Mouse (Mus musculus) heart, postnatal 10 days (tissue): ENCODE data around the gene Sprr2j-ps. TPM values are rescaled to one million over a fixed set of nuclear protein-coding genes. Genes with fewer than 3 reads are reported as not detected.
A peak's percentile ranks its signal among the peaks of the same experiment; 100 is the strongest.

Source experiments
- DNase-seq, 2 experiments: peaks; one replicate each; pipeline ENCODE4 v3.0.0; 2021
- intact Hi-C: fragments of 180-260 bp; cut with DNase I; formaldehyde crosslinking; loops from one replicate; pipeline ENCODE4 v1.15.1; 2025
- total RNA-seq, 2 experiments: library from RNA; stranded (reverse); gene quantifications; 2 replicates each; pipeline ENCODE4 v1.2.3; 2021

The Sprr2j-ps gene
- total RNA-seq, result not detected

DNA sequence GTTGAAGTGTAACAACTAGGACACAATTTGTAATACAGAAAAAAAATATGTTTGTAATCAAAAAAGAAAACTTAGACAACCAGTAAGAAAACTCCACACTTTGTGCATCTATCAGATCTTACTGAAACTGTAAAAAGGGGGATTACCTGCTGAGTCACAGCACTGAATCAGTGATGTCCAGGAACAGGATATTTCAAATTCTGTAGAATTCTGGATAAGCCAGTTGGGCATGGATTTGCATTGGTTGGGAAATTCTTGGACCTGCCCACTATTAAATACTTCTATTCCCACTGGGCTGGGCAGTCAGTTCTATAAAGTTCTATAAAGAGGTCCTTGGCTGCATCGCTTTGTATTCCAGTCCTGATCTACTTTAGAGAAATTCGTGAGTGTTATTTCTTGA, at the start of gene Sprr2j-ps:
Gene Sprr2j-ps (plus strand): TSS at position 301 of the 400 bp plus-strand sequence.
- no peak for DNase-seq
- intact Hi-C loops, result no loop called here

DNA sequence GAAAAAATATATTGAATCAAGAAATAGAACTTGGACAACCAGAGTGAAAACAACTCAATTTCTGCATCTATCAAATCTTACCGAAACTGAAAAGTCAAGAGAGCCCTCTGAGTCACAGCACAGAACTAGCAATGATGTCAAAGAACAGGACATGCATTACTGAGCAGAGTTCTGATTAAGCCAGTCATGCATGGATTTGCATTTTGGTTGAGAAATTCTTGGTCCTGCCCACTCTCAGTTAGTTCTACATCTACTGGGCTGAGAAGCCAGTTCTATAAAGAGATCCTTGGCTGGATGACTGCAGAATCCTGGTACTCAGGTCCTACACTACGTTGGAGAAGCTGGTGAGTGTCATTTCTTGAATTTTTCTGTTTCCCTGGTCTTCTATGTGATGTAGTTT, 44.3 kb upstream of the Sprr2j-ps start:
- DNase-seq, result no peak
- intact Hi-C loops, result no loop called here

DNA sequence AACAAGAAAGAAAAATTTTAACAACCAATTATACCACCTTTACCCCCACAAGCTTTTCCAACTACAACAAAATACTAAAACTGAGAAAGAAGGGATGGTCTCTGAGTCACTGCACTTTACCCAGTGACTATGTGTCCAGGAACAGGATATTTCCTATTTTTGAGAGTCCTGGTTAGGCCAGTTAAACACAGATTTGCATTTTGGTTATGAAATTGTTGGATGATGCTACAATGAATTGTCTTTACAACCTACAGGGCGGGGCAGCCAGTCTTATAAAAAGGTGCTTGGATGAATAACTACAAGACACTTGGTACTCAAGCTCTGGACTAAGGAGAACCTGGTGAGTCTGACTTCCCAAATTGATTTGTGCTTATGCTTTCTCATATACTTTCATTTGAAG, 32.5 kb upstream of the Sprr2j-ps start, which contains the start of gene Sprr2h:
Gene Sprr2h (plus strand): TSS at position 301 of the 400 bp plus-strand sequence.
- intact Hi-C loops, result no loop called here
- no peak for DNase-seq

DNA sequence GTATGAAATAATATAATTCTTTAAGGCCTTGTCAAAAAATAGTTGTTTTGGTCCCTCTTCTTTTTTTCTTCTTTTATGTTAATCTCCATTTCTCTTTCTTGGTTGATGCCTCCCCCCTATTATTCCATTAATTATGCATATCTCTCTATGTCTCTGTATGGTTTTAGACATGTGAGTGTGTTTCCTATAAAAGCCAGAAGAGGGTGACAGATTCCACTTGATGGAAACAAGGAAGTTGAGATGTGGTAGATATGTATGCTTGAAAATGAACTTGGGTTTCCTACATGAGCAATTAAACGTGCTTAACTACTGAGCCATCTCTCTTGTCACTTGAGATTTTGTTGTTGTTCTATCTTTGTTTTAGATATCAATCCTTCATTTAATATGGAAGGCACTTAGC, 23.6 kb upstream of the Sprr2j-ps start:
- intact Hi-C loops, result loop anchor here (5.0 kb wide), 1 partner anchor 118 kb away; no protein-coding TSS in a partner anchor
- no peak for DNase-seq

DNA sequence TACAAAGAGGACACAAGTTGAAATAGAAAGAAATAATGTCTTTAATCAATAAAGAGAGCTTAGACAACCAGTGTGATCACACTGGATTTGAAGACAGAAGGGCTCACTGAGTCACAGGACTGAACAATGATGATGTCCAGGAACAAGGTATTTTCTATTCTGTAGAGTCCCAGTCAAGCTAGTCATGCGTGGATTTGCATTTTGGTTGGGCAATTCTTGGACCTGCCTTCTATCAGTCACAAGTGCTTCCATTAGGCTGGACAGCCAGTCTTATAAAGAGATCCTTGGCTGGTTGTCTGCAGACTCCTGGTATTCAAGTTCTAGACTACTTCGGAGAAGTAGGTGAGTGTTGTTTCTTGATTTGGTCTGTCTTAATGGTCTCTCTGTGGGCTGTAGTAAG, 10.2 kb upstream of the Sprr2j-ps start, which contains the start of gene Sprr2i:
Gene Sprr2i (plus strand): TSS at position 301 of the 400 bp plus-strand sequence.
- DNase-seq, result no peak
- intact Hi-C loops, result no loop called here

DNA sequence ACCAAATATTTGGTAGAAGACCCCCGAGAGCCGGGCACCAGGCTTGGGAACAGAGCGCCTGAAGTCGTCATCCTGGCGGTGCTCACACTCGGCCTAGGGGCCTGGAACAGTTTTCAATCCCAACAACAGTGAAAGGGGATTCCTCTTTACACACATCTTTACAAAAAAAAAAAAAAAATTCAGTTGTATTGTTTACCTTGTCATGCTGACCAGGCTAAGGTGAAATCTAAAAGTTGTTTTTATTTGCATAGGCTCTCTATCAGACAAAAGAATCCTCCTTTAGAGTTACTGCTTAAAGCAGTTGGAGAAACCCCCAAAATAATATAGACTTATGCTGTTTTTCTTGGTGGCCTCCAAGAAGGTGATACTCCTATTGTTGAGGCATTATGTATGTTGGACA, 11.4 kb downstream of the Sprr2j-ps start, which contains the start of gene Gm9774:
Gene Gm9774 (minus strand): TSS at position 101 of the 400 bp plus-strand sequence.
- intact Hi-C loops, result no loop called here
- no peak for DNase-seq

DNA sequence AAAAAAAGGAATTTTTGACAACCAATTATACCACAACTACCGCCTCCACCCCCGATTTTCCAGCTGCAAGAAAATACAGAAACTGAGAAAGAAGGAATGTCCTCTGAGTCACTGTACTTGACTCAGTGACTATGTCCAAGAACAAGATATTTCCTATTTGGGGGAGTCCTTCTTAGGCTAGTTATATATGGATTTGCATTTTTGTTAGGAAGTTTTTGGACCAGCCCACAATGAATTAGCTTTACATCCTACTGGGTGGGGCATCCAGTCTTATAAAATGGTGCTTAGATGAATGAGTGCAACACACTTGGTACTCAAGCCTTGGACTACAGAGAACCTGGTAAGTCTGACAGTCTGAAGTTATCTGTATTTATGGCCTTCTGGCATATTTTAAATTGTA, 14.4 kb downstream of the Sprr2j-ps start, which contains the start of gene Sprr2k:
Gene Sprr2k (plus strand): TSS at position 301 of the 400 bp plus-strand sequence.
- intact Hi-C loops, result no loop called here
- DNase-seq, result no peak

DNA sequence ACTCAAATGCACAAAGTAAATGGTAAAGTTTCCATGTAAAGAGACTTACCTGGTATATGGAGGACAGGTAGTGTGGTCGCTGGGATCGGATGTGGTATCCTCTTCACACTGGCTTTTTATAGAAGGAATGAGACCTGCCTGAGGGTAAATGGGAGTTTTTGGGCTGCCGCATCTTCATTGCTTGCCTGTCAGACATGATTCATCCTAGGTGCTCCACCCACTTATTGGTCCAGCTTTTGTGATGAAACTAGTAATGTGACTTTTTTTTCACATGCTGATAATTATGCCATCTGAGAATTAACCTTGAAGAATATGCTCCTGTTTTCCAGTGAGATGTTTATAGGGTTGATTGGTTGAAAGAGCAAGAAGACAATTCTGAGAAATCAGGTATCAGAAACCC, 20.8 kb downstream of the Sprr2j-ps start, which contains the start of gene Sprr1b:
Gene Sprr1b (minus strand): TSS at position 101 of the 400 bp plus-strand sequence.
- DNase-seq, result no peak
- intact Hi-C loops, result no loop called here

DNA sequence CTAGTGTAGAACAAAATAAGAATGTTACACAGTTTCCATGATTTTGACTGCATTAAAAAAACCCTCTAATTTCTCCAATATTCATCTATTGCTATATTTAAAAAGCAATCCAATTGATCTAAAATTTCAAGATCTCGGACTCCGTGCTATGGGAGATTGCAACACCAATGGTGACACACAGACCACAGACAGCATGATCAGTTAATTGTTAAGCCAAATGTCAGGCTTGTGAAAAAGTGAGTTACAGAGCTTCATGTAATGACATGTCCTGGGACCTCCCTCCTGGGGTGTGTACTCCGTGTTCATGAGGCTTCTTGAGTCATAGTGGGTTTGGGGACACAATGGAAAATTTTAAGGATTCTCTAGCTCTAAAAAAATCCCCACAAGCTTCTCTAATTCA, 22.3 kb downstream of the Sprr2j-ps start:
- no peak for DNase-seq
- intact Hi-C loops, result no loop called here

DNA sequence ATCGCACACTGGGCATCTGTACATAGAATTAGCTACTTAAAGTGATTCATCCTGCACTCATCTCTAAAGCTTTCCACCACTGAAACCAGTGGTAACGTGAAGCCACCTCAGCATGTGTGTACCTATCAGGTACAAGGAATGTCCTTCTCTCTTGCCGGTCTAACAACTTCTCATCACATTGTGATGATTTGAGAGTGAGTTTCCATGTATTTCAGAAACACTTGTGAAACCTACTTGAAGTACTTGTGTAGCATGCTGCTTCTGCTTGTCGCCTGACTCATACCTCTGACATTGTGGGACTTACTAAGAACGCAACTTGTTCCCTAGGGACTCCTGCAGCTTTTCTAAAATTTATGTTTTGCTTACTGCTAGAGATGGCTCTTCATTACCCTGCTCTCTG, 37.3 kb downstream of the Sprr2j-ps start:
- DNase-seq, result no peak
- intact Hi-C loops, result no loop called here

DNA sequence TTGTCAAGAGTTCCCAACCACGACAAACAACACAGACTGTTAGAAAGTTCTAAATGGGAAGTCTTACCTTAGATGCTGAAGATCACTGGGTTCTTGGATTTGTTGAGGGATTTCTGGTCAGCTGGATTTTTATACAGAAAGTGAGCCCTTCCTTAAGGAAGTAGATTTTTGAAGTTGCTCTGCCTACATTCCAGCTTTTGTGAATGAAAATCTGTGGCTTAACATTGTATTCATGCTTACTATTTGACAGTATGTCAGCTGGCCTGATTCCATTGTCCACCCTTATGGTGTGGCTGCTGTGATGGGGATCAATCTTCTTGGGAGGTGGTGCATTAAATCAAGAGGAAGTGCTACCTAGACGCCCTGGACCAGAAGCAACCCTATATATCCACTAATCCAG, 40.7 kb downstream of the Sprr2j-ps start, which contains the start of gene Sprr3:
Gene Sprr3 (minus strand): TSS at position 101 of the 400 bp plus-strand sequence.
- no peak for DNase-seq
- intact Hi-C loops, result no loop called here

DNA sequence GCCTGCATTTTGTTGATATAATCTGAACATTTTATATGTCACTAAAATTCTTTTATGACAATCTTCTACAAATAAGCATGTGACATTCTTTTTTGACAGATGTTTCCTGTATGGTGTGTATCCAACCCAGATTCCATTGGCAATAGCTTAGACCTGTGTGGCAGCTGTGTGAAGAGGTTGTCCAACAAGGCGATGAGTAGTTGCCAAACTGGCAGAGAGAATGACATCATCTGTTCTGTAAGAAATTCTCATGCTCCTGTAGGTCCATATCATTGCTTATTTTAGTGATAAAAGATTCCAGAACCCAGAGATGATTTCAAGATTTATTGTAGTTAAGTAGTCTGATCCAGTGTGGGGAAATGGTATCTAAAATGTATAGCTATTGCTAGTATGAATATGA, 48.7 kb downstream of the Sprr2j-ps start:
- DNase-seq, result no peak
- intact Hi-C loops, result no loop called here

DNA sequence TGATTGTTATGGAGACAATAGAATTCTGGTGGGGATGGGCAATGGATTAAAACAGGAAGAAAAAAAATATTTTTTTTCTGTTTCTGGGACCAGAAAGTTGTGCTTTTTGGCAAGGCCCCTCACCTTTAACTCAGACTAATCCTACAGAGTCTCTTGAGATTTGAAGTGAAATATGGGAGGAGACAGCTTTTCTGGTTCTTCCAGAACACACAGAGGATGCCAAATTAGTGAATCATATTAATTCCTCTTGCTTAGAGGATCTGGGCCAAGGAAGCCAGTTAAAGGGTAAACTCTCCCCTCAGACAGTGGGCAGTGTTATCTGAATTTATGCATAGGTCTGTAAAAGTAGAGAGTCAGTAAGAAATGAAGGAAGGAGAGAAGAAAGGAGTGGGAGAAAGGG, 49.5 kb downstream of the Sprr2j-ps start:
- DNase-seq, result peak in 1 of 2 experiments; percentile 2
- intact Hi-C loops, result no loop called here

Other genes starting within 250 kb of the Sprr2j-ps start
- not detected for gene Sprr2a1, start 202.3 kb upstream of the Sprr2j-ps start, total RNA-seq
- gene Sprr2a2, start 202.2 kb upstream of the Sprr2j-ps start, total RNA-seq, result 1 to 10 TPM; 2.6 to 3.4 TPM
- not detected for gene Sprr2a3, start 132.7 kb upstream of the Sprr2j-ps start, total RNA-seq
- not detected for gene Sprr2b, start 101.5 kb upstream of the Sprr2j-ps start, total RNA-seq
- gene Sprr2d, start 78.9 kb upstream of the Sprr2j-ps start, total RNA-seq, result not detected
- gene Sprr2e, start 65.9 kb upstream of the Sprr2j-ps start, total RNA-seq, result not detected
- gene Sprr2f, start 52.9 kb upstream of the Sprr2j-ps start, total RNA-seq, result not detected
- not detected for gene Sprr2h, start 32.4 kb upstream of the Sprr2j-ps start, total RNA-seq
- not detected for gene Sprr2i, start 10.1 kb upstream of the Sprr2j-ps start, total RNA-seq
- gene Gm9774, start 11.3 kb downstream of the Sprr2j-ps start, total RNA-seq, result 1 to 10 TPM; 3.9 to 5.2 TPM
- gene Sprr2k, start 14.5 kb downstream of the Sprr2j-ps start, total RNA-seq, result not detected
- gene Sprr1b, start 20.7 kb downstream of the Sprr2j-ps start, total RNA-seq, result not detected
- not detected for gene Sprr3, start 40.6 kb downstream of the Sprr2j-ps start, total RNA-seq
- not detected for gene Sprr1a, start 67.8 kb downstream of the Sprr2j-ps start, total RNA-seq
- gene Sprr4, start 82.4 kb downstream of the Sprr2j-ps start, total RNA-seq, result not detected
- not detected for gene 2310046K23Rik, start 116.4 kb downstream of the Sprr2j-ps start, total RNA-seq
- not detected for gene Ivl, start 155.7 kb downstream of the Sprr2j-ps start, total RNA-seq
- not detected for gene Smcp, start 170.9 kb downstream of the Sprr2j-ps start, total RNA-seq
- gene 2210017I01Rik, start 189.4 kb downstream of the Sprr2j-ps start, total RNA-seq, result not detected
- not detected for gene Lce6a, start 203.6 kb downstream of the Sprr2j-ps start, total RNA-seq
- gene Lce1a1, start 230.2 kb downstream of the Sprr2j-ps start, total RNA-seq, result not detected
- gene Lce1b, start 238.8 kb downstream of the Sprr2j-ps start, total RNA-seq, result not detected